Mouse (Mus musculus): ENCODE data around the gene Wfdc3.

The Wfdc3 gene

DNA sequence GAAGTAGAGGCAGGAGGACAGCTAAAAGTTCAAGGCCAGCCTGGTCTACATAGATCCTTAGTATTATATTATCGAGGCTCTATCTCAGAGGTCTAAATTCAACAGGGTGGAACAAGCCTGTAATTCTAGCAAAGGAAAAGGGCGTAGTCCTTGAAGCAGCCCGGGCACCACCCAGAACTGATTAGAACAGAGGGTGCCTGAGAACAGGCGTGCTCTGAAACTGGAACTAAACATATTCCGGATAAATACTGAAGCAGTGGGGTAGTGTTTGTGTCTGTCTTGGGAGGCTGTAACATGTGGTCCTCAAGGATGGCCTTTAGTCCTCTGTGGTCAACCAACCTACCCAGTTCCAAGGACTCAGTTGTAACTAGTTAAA, 28.2 kb upstream of the Wfdc3 start:
- no peak for DNase-seq

DNA sequence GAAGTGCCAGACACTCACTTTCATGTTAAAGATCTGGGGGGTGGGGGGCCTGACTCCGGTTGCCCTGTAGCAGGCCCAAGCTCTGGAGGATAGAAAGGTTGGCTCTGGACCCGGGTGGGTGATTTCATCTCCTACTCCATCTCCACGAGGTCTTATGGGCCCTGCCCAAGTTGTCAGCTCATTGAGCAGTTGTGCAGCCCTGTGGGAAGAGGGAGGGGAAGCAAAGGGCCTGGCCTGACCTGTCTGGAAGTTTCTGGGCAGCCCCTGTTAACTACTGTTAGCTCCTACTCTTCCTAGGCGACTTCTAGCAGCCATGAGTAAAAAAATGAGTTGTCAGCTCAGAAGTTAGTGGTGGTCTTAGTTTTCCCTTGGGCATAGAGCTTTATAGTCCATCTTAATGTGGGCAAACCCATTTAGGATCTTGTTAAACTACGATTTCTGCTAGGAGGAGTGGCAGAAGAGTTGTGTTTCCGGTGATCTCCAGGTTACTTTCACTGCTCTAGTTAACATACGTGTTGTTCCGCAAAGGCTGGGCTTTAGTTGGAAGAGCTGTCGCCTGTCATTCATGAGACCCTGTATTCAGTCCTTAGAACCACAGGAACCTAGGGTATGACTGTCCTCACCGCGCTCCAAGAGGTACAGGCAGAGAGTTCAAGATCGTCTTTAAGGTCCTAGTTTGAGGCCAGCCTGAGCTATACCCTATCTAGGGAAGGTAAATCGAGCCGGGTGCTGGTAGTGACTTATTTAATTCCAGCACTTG, 27.7 kb upstream of the Wfdc3 start:
- no peak for DNase-seq

DNA sequence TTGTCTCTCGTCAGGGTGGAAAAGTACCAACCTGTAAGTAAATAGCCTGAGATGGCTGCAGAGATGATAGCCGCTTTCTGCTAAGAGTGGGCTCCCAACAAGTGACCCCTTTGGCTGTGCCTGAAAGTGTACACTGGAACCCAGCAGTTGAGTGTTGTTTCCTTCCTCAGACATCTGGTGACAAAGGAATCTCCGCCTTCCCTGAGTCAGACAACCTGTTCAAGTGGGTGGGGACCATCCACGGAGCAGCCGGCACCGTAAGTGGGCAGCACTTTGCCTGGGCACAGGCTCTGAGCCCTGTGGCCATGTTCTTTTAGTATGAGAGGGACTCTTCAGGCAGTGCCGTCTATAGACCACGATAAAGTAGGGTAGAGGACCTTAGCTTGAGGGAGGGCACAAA, 25.4 kb upstream of the Wfdc3 start:
- DNase-seq = no peak

DNA sequence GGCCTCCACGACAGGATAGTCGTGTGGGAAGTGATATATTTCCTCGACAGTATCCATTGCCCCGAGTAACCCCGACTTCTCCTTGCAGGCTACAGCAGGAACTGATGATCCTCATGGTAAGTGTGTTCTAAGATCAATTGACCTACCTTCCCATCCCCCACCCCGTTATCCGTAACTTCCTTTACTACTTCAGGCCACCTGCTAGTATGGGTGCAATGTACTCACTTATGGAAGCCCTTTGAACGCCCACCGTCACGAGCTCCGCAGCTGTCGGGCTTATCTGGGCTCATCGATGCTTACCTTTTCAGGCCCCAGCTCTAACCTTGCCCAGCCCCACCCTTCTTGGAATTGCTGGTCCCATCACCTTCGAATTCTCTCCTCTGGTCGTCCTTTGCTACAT, 24.5 kb upstream of the Wfdc3 start:
- no peak for DNase-seq

DNA sequence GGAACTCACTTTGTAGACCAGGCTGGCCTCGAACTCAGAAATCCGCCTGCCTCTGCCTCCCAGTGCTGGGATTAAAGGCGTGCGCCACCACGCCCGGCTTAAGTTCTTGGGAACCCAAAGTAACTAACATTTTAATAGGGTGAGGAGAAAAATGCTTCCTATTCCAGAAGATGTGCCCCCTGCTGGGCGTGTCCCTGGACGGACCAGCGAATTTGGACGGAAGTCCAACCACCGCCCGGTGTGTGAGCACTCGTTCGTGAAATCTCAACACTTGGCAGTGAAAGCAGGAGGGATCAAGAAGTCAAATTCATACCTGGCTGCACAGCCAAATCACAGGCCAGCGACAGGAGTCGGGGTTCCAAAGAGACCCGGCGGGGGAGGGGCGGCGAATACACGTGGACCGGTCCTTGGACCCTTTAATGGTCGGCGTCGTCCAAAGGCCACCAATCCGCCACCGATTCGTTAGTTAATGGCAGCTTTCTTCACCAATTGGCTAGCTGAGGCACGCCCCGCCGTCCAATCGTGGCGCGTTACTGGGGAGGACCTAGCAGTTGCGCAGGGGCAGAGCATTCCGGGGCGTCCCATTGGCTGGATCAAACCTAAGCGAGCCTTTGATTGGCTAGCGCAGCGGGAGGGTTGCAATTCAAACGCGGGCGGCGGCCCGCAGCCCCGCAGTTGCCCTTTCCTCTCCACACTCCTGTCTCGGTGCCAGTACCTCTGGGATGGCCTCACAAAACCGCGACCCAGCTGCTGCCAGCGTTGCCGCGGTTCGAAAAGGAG, 23.7 kb upstream of the Wfdc3 start, which contains the start of gene Ube2c:
Gene Ube2c, plus strand, starts transcription at position 641 of the 780 bp plus-strand sequence.
- DNase-seq = peak; percentile 99

DNA sequence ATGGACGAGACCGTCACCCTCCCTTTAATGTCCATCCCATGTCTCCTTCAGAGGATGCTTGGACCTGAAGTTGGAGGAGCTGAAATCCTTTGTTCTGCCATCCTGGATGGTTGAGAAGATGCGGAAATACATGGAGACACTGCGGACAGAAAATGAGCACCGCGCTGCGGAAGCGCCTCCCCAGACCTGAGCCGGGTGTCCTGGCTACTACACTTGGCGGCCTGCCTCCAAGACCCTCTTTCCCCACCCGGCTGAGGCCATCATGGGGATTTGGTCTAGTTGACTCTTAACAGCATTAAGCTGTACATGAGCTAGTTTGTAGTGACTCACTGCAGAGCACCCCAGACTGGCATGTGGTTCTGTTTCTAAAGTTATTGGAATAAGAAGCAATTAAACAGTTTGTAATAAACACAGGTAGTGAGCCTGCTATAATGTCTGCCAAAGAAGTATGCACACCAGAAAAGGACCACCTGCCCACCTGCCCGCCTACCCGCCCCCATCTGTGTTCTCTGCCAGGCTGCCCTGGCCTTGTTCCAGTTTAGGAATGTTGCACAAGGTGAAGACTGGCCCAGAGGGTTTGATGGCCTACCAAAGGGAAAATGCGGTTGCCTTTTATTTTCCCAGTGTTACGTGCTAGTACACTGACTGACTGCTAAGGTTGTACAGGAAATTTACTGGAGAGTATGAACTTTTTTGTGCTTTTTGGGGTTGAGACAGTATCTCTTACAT, 22.2 kb upstream of the Wfdc3 start:
- DNase-seq = no peak

DNA sequence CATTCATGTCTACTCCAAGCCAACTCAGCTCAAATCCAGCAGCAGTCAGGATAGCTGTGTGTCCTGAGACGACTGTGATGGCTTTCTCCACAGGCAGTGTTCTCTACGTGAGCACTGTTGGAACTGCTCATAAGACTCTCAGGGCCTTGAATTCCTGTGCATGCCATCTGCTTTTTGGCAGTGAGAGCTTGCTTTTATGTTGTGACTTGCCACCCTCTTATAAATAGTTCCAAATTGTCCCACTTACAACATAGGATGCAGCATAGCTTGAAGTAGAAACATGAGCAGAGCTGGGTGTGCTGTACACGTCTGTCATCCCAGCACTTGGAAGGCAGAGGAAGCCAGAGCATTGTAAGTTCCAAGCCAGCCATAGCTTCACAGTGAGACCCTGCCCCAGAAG, 20.1 kb upstream of the Wfdc3 start:
- DNase-seq = peak; percentile 58

DNA sequence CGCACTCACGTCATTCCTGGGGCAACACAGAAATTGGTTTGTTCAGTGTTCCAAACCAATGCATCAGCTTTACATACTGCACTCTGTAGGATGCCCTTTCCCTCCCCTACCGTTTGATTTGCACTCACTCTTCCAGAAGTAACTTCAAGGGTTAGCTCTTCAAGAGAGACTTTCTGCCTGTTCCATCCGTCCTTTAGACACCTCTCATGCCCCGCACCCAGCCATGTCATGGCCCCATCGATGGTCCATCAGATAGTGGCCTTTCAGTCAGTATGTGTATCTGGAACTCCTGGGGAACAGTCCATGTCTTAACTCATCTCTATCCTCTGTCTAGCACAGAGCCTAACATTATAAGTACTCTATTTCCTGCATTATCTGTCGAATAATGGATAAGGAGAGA, 16.9 kb upstream of the Wfdc3 start:
- DNase-seq = no peak

DNA sequence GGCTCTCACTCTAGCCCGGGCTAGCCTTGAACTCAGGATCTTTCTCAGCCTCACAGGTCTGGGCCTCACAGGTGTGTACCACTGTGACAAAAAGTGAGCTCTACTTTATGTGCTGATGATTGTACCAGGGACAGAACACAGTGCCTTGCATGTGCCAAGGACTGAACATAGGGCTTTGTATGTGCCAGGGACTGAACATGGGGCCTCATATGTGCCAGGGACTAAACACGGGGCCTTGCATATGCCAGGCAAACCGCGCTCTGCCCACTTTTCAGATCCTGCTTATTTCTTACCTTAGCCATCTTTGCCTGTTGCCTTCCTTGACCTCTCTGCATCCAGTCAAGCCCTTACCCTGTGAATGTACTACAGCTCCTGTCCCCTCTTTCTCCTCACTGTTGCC, 16.2 kb upstream of the Wfdc3 start:
- no peak for DNase-seq

DNA sequence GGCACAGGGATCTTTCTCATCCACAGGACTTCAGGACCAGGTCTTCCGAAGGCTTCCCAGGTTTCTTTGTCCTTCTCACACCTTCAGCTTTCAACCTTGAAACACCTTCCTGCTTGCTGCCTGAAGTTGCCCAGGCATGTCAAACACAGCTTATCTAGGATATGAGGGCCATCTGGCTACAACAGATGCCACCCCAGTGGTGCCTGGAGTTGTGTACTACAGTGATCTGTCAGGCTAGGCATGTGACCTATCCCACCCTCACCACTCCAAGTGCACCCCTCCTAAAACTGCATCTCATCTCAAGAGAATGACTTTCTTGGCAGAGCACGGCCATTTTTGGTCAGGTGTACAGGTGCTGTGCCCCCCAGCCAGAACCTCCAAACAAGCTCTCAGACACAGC, 15.8 kb upstream of the Wfdc3 start:
- DNase-seq = no peak

DNA sequence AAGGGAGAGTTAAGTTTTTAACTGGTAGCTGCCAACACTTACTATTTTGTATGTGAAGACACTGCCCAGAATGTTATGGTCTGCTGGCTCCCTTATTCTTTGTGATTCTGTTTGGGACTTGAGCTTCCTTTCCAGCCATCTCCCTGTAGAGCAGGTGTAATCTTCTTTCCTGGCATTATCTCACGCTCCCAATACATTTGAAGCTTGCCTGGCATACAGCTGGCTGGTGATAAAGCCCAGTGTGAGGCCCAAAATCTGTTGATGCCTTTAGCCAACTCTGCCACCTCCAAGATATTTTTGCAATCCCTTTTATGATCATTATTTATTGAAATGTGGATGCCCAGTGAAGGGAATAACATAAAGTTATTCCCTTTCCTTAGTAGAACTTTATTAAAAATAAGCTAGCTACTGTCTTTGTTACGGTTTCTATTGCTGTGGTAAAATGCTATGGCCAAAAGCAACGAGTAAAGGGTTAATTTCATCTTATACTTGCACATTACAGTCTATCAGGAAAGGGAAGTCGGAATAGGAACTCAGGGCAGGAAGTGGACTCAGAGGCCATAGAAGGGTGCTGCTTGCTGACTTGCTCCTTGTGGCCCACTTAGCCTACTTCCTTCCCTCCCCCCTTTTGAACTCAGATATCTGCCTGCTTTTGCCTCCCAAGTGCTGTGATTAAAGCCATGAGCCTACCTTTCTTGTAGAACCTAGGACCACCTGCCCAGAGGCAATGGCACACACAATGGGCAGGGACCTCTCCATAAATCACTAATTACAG, 14.5 kb upstream of the Wfdc3 start:
- DNase-seq = no peak

DNA sequence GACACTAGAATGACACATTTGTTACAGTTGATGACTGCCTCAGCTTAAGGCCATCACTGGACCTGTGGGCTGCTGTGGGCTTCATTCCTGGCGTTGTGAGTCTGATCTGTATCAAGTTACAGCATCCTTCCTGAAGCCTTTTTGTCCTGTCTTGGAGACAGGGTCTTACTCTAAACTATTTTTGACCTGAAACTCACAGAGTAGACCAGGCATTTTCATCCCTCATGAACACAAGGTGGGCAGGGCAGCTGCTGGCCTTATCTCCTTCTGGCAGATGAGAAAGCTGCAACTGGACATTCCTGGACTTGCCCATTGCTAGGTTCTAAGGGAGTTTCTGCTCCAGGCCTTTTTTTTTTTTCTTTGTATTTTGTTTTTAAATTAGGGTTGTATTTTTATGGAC, 13.0 kb upstream of the Wfdc3 start:
- no peak for DNase-seq

DNA sequence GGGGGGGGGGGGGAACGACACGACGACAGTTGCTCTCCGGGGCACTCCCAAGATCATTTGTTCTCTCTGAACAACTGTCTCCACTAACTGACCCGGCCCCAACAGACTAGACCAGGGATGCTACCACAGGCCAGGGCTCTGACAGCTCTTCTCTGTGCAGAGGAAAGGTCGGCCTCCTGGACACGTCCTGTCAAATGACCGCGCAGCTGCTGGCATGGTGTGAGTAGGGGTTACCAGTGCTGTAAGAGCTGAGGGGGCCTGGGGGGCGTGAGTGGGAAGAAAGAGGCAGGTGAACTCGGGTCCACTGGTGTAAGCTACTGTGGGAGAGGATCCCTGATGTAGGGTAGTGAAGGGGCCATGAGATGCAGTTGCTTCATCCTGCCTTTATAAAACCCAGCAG, 12.1 kb upstream of the Wfdc3 start:
- DNase-seq = no peak

DNA sequence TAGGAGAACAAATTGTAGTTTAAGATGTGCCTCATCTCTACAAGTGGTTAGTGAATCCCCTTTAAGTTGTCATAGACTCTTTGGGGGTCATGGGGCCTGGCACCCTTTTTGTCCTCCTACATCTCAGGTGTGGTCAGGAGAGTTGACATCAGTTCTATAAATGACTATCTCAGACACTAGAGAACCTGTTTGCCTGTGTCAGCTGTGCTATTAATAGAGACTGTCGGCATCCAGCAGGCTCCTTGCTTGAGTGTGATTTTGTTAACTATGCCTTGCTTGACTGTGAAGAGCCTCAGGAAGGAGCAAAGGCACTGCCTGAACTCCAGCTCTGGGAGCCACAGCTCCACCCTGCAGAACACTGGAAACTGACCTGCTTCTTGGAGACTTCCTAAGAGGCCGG, 9.1 kb upstream of the Wfdc3 start:
- no peak for DNase-seq

DNA sequence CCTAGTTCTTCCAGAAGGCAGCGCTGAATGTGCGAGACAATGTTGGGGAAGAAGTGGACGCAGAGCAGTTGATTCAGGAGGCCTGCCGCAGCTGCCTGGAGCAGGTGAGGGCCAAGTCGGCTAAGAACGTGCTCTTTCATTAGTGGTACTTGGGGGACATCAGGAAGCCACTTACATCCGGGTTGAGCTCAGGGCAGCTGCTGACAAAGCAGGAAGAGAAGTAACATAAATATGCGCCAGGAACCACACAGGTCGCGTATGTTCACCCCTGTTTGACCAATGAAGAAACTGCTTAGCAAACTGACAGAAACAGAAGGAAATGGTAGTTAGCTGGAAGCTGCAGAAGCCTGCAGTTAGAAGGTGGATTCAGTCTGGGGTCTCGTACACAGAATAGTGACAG, 8.4 kb upstream of the Wfdc3 start:
- no peak for DNase-seq

DNA sequence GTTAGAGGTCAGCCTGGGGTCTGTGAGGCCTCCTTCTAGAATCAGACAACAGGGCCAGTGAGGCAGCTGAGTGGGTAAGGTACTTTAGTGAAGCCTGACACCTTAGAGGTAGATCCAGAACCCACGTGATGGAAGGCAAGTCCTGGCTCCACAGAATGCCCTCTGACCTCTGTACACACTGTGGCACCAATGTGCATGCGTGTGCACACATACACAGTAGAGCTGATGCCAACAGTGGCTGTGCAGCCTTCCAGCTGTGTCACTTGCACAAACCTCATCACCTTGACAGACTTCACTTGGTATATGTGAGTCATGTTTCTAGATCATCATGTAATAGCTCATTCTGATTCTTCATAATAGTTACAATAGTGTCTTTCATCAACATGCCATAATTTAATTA, 6.7 kb upstream of the Wfdc3 start:
- DNase-seq = no peak

DNA sequence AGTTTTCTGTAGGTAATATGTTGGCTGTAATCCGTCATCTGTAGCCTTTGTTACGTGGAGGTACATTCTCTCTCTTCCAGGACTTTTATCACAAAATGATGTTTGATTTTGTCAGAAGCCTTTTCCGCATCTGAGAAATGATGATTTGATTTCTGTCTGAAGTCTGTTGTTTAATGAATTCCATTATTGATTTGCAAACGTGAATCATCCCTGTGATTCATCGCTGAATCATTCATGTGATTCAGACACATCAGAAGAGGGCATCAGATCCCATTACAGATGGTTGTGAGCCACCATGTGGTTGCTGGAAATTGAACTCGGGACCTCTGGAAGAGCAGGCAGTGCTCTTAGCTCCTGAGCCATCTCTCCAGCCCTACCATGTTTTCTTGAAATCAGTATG, 3.3 kb upstream of the Wfdc3 start:
- no peak for DNase-seq

DNA sequence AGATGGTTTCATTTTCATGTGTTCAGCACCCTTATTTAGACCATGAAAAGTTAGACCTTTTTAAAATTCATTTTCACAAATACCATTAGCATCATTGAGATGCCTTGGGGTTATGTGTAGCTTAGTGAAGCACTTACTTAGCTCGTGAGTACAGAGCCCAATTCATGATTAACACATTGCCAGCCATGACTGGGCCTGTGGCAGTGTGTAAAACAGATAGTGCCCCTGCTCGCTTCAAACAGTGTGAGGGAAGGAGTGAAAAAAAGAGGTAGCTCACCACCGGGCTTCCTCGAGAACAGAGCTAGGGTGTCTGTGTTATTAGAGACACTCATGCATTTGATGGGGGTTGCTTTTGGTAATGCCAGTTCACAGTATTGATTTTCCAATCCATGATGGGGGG, 2.5 kb upstream of the Wfdc3 start:
- no peak for DNase-seq

DNA sequence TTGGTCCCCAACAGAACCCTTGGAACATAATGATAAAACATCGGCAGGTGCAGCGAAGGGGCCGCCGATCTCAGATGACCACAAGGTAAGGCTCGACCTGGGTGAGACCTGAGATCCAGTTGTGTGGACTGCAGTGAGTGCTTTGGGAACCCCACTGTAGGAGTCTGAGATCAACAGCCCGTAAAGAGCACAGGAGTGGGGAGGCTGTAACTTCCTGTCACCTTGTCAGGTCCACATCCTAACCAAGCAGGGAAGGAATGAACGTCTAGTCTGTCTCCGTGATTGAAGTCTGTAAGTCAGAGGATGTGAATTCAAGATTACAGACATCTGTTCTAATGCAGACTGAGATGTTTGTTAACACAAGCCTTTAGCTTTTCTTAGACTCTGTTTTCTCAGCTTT, 962 bp upstream of the Wfdc3 start:
- DNase-seq = no peak

DNA sequence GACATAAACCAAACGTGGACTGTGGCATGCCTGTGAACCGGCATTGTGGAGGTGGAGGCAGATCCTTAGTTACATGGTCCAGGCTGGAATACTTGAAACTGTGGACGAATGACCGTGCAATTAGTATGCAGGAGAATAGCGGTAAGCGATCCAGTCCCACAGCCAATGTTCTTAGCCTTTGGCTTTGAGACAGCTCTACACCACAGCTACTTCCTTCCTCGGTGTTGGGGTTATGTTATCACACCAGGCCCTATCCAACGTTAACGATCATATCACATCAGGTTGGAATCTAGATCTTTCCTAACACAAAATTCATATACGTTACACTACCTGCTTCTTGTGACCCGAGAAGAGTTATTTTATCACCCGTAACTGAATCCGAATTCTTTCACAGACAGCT, 744 bp downstream of the Wfdc3 start:
- no peak for DNase-seq

DNA sequence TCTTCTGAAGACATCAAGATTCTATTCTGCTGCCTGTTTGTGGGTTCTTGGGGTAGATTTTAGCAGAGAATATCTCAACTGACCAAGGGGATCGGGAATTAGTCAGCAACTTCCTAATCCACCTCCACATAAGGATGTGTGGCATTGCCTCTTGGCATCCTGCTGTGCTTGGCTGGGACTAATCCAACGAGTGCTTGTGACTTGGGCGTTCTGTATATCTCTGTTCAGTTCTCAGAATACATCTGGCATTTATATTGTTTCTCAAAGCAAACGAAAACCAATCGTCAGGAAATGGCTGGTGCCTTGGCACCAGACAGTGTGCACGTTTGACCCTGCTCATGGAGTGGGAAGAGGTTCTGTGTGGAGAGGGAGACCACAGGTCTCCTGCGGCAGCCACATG, 5.9 kb downstream of the Wfdc3 start:
- no peak for DNase-seq

DNA sequence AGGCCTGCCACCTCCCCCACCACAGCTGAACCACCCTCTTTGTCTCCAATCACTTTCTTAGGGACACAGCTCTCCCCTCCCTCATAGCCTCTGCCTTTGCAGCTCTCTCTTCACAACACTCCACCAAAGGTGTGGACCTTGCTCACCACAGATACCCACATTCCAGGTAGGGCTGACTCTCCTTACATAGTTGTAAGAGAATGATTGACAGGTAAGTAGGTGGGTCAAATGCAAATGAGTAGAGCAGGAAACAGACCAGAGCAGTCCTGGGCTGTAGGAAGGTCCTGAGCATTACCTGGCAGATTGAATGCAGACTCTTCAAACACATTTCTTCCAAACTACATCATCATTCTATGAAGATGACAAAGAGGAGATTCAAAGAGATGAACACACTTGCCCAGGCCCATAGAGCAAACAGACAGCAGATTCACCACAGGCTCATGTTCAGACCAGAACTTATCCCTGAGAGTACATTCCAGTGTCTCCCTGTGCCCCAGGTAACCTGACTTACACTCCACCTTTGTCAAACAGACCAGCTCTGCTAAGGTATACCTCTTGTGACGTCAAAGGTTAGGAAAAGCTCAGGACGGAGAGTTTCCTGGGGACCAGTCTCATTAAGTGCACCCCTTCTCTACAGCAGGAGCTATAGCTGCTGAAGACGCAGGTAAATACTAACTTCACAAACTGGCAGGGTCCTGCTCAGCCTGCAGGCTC, 8.2 kb downstream of the Wfdc3 start:
- no peak for DNase-seq

DNA sequence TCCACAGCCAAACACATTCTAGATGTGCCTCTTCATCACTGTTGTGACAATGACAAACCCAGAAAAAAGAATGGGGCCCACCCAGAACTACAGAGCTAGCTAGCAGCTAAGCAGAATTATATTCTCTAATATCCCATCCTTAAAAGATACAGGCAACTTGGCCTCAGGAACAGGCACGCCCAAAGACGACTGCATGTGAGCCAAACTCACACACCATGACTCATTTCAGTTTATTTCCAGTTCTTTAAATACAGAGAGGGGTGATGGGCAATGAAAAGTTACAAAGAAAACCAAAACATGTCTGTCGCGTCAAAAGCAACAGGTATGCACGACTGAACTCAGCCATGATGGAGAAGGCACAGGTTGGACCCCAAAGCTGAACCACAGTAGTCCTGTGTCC, 10.3 kb downstream of the Wfdc3 start:
- no peak for DNase-seq

All from right cerebral cortex, adult 18-20 months (tissue).